Mouse (Mus musculus) cerebellum, adult 2 months (tissue): Measurements from ENCODE around the gene Htr6.

Experiments used
- CTCF ChIP-seq: fragments of 200-500 bp; IDR thresholded peaks from 2 replicates; pipeline ENCODE4 v1.5.1; 2011; ENCODE audit warnings: low read depth, mild to moderate bottlenecking, control low read depth, low read length, moderate library complexity, borderline replicate concordance; ENCODE audit not compliant: insufficient read depth
- POLR2A ChIP-seq: fragments of 200-500 bp; IDR thresholded peaks from 2 replicates; pipeline ENCODE4 v1.6.1; 2011; ENCODE audit warnings: low read length, control low read depth, borderline replicate concordance; ENCODE audit not compliant: insufficient read depth

GRCm38 (mm10) chr4:139052796-139053195 lies 22.6 kb downstream of the Htr6 start:
- TF ChIP-seq POLR2A (no peak), CTCF (no peak)
